Mouse (Mus musculus) spleen, adult 2 months (tissue): Measurements from ENCODE around the gene Surf1. TPM values are rescaled to one million over a fixed set of nuclear protein-coding genes. Genes with fewer than 3 reads are reported as not detected.
A peak's percentile ranks its signal among the peaks of the same experiment; 100 is the strongest.

Experiments used
- DNase-seq, 2 experiments: peaks; one replicate each; pipeline versions ENCODE4 v3.0.0 to v3.0.0-alpha.2; 2012 to 2021; ENCODE audit warnings: low spot score in 2 of 2, low read depth in 1 of 2
- H3K27ac ChIP-seq: fragments of 200-500 bp; 2 replicates; pipeline ENCODE4 v1.5.1; 2012; ENCODE audit warnings: low read length, inconsistent platforms; ENCODE audit not compliant: insufficient read depth
- H3K27me3 ChIP-seq: fragments of 200-500 bp; 2 replicates; pipeline ENCODE4 v1.6.1; 2012; ENCODE audit warnings: mild to moderate bottlenecking, moderate library complexity, low read length, inconsistent platforms; ENCODE audit not compliant: control insufficient read depth, insufficient read depth
- H3K36me3 ChIP-seq: fragments of 200-500 bp; 2 replicates; pipeline ENCODE4 v1.6.1; 2012; ENCODE audit warnings: mild to moderate bottlenecking, low read length, inconsistent platforms; ENCODE audit not compliant: control insufficient read depth, insufficient read depth
- H3K4me1 ChIP-seq: fragments of 200-500 bp; 2 replicates; pipeline ENCODE4 v1.6.1; 2011; ENCODE audit warnings: inconsistent platforms; ENCODE audit not compliant: control insufficient read depth, insufficient read depth, insufficient read length
- H3K4me3 ChIP-seq: fragments of 200-500 bp; 2 replicates; pipeline ENCODE4 v1.5.1; 2011; ENCODE audit warnings: mild to moderate bottlenecking, inconsistent platforms; ENCODE audit not compliant: insufficient read depth, insufficient read length; ENCODE audit errors: extremely low read depth
- CTCF ChIP-seq: fragments of 200-500 bp; IDR thresholded peaks from 2 replicates; pipeline ENCODE4 v1.5.1; 2011; ENCODE audit warnings: mild to moderate bottlenecking, inconsistent platforms; ENCODE audit not compliant: insufficient read depth, insufficient read length, insufficient replicate concordance; ENCODE audit errors: extremely low read depth
- POLR2A ChIP-seq: fragments of 200-500 bp; IDR thresholded peaks from 2 replicates; pipeline ENCODE4 v1.6.1; 2011; ENCODE audit warnings: low read depth, low read length, inconsistent platforms
- WGBS: fragments of 180-500 bp; shearing (Covaris S2); methylation state at CpG from one replicate; pipeline ENCODE4 v1.1.7; 2018; 5-methylcytosine and 5-hydroxymethylcytosine counted together
- polyA plus RNA-seq: library from polyadenylated mRNA; depleted of rRNA; stranded (reverse); fragments of >200 nt; gene quantifications from 2 replicates; pipeline ENCODE4 v1.2.3, GENCODE M21; 2012; rRNA removed

Surf1 gene
- 35.5 and 43.5 TPM in 2 replicates for polyA plus RNA-seq

DNA sequence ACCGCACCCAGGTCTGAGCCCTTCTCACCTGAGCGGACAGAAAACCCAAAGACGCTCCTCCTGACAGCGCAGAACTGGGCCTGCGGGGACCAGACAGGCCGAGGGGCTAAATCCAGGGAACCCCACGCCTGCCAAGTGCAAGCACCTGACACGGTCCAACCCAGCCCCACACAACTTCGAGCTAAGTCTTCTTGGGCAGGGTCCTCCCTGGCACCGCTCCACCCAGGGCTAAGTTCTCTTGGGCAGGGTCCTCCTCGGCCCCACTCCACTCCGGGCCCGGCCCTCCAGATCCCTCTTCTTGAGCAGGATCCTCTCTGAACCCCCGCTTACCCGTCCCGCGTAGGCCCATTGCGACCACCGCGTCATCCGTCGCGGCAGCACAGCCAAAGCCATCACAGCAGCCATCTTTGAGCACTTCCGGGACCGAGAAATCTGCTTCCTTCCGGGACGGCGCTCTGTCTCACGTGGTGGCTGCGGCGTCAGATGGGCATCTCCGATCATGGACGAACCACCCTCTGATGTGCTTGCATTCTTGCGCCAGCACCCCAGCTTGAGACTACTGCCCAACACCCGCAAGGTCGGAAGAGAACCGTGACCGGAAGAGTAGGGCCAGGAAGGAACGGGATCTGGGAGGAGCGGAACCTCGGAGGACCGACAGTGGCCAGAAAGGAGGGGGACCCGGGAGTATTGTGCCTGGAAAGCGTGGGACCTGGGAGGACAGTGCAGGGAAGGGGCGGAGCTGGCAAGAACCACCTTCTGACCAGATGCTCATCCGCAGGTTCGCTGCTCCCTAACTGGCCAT, at the start of gene Surf1, which contains the start of gene Surf2:
TSS of gene Surf1 (minus strand) at position 604 of the 802 bp plus-strand sequence.
TSS of gene Surf2 (plus strand) at position 441 of the 802 bp plus-strand sequence.
- H3K27me3 ChIP-seq, result no peaks in the 10 kb centered on the region
- 1% methylated on average over 47 of the region's 47 CpGs for WGBS
- H3K4me1 ChIP-seq, result peaks cover 15% of the 10 kb centered on the region; the same call in 1 of the 2 replicates
- DNase-seq, result peak; percentile 59 to 75
- H3K4me3 ChIP-seq, result peak within 1 kb of the TSS; percentile 77
- TF ChIP-seq CTCF, result no peak
- TF ChIP-seq POLR2A, result peak; percentile 51
- H3K36me3 ChIP-seq, result peaks cover 39% of the 10 kb centered on the region
- H3K27ac ChIP-seq, result peak within 1 kb of the TSS; percentile 68

DNA sequence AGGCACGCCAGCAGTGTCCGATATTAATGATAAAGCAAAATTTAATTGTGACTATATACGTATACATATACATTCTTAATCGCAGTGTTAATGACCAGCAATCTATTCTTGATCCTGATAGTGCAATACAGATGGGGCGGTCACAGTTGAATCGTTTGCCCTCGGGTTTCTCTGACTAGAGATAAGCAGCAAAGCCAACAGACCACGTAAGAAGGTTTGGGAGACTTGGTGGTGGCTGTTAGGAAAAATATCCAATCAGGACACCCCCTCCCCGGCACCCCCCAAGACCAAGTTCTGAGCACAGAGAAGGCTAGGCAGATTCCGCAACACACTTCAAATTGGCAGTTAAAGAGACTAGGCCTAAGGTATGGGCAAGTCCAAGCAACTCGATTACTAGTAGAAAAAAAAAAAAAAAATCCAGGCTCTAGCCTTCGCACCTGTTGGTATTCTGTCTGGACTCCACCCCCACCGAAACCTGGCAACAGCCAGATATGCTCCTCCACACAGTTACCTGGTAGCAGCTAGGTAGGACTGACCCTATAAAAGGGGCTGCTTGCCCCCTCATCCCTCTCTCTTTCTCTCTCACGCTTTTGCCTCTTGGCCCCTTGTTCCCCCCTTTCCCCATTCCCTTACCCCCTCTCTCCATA, 48.5 kb upstream of the Surf1 start:
- 25% methylated on average over 14 of the region's 14 CpGs for WGBS

DNA sequence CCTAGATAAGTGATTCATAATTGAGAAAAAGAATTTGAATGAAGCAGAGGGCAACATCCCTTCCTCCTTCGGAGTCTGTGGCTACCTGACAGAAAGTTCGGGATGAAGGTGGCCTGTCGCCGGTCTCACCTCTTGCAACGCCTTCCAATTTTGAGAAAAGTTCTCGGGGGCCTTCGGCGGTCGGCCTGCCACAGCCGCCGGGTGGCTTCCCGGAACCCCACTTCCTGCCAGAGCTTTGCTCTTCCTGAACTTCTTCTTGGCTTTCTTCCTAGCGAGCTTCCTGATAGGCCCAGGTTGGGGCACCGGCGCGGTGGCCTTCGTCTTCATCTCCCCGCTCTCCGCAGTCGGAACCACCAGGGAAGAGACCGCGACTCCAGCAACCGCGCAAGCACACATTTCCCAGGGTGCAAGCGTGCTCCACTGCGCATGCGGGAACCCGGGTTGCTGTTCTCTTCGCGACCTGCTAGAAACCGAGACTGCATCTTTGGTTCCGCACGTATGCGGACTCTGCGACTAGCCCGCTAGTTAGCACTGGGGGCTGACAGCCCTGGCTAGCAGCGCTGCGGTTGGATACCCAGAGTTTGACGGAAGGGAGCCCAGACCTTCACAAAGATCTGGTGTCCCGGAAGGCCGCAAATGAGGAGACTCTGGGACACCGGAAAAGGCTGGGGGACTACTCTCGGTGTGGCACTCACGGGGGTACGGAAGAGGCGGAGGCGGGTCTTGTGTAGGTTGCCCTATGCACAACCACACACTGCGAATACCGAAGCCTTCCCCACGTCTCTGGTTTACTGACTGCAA, 47.8 kb upstream of the Surf1 start, which contains the start of gene Rexo4:
TSS of gene Rexo4 (minus strand) at position 464 of the 801 bp plus-strand sequence.
- WGBS, result under 1% methylated on average over 50 of the region's 50 CpGs
- Histone ChIP-seq H3K4me1 (peaks cover 8% of the 10 kb centered on the region; the same call in 1 of the 2 replicates), H3K4me3 (peak within 1 kb of the TSS; percentile 81), H3K36me3 (peaks cover 8% of the 10 kb centered on the region), H3K27ac (peak within 1 kb of the TSS; percentile 95), H3K27me3 (no peaks in the 10 kb centered on the region)
- TF ChIP-seq POLR2A (peak; percentile 56; the same call in 1 of the 2 replicates), CTCF (no peak)
- peak; percentile 85 to 92 for DNase-seq

More for the DNA sequence above, 48.5 kb upstream of the Surf1 start:
- Histone ChIP-seq H3K4me3 (peak overlapping the region; percentile 81), H3K36me3 (peaks cover 4% of the 10 kb centered on the region), H3K27me3 (no peaks in the 10 kb centered on the region), H3K27ac (peak overlapping the region; percentile 95), H3K4me1 (peaks cover 8% of the 10 kb centered on the region; the same call in 1 of the 2 replicates)
- no peak for DNase-seq
- TF ChIP-seq CTCF (no peak), POLR2A (no peak)

DNA sequence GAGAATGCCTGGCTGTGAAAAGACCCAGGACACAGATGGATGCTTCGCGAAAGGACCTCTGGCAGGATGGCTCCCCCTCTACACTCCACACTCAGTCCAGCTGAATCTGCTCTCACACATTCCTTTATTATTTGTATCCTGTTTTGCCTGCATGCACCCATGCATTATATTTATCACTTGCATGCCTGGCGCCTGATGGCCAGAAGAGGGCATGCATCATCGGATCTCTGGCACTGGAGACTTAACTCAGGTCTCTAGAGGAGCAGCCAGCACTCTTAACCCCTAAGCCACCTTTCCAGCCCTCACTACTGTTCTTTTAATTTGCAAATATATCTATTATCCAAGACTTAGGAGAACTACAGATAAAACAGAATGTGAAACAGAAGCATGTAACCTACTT, 44.4 kb upstream of the Surf1 start:
- Histone ChIP-seq H3K27ac (no peak overlapping the region), H3K36me3 (peaks cover 32% of the 10 kb centered on the region), H3K4me1 (peaks cover 8% of the 10 kb centered on the region; the same call in 1 of the 2 replicates), H3K27me3 (no peaks in the 10 kb centered on the region), H3K4me3 (no peak overlapping the region)
- WGBS, result 72% methylated on average over 4 of the region's 4 CpGs
- no peak for DNase-seq
- TF ChIP-seq CTCF (no peak), POLR2A (no peak)

DNA sequence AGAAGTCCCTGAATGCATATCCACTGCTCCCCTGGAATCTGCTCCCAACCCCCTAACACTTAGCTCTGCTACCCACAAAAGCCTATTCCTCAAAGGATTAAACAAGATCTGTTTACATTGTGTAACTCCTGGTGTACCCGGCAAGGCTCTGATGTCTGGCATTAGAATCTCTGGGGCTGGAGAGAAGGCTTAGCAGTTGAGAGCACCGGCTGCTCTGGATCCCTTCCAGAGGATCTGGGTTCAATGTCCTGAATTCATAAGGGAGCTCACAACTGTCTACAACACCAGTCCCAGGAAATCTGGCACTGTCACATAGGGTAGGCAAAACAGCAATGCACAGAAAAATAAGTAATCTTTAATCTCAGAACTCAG, 41.1 kb upstream of the Surf1 start:
- TF ChIP-seq POLR2A, result no peak
- TF ChIP-seq CTCF, result no peak
- no peaks in the 10 kb centered on the region for H3K4me1 ChIP-seq
- no peak overlapping the region for H3K27ac ChIP-seq
- WGBS, result 96% methylated on average over 2 of the region's 2 CpGs
- H3K27me3 ChIP-seq, result no peaks in the 10 kb centered on the region
- no peak for DNase-seq
- peaks cover 54% of the 10 kb centered on the region for H3K36me3 ChIP-seq
- H3K4me3 ChIP-seq, result no peak overlapping the region

DNA sequence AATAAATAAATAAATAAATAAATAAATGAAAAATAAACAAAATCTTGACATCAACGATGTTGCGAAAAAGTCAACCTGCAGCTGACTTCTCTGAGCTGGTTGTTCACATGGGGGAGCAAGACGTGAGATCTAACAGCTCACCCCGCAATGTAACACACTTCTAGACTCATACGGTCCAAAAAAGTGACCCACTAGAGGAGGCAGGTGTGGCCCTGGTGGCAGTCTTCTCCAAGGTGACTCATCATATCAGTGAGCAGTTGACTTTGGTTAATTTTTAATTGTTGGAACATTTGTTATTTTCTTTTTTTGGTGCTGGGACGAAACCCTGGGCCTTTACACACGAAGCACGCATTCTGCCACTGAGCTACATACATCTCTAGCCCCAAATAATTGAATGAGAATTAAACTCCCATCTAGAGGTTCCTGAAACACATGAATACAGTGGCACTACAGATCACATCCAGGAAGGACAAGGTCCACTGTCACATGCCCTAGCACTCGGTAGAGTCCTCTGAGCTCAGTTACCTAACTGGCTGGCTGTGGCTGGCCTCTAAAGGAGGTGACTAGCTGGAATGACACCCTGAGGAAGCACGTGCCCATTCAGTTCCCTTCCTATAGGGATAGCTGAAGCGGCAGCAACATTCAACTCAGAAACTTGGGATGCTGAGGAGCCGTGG, 40.6 kb upstream of the Surf1 start:
- no peak overlapping the region for H3K27ac ChIP-seq
- TF ChIP-seq POLR2A (no peak), CTCF (no peak)
- peaks cover 54% of the 10 kb centered on the region for H3K36me3 ChIP-seq
- H3K4me3 ChIP-seq, result no peak overlapping the region
- no peaks in the 10 kb centered on the region for H3K27me3 ChIP-seq
- no peak for DNase-seq
- no peaks in the 10 kb centered on the region for H3K4me1 ChIP-seq
- 94% methylated on average over 12 of the region's 12 CpGs for WGBS
